Mouse (Mus musculus): ENCODE data around the gene Tmem88b. TPM values are rescaled to one million over a fixed set of nuclear protein-coding genes. Genes with fewer than 3 reads are reported as not detected.
"Not testable (repeated sequence)": the region's sequence is repeated elsewhere in the genome, so short reads cannot be mapped to it uniquely, and the experiment has no call there.

Gene Tmem88b
- total RNA-seq, 1 experiment from 2014 or later = 0.12 TPM

- peak; percentile 71 for ATAC-seq (ENCODE audit: extremely low read depth, insufficient number of reproducible peaks, low FRiP score, poor library complexity, severe bottlenecking)
These were observed 15.7 kb downstream of the Tmem88b start for GRCm38 (mm10) chr4:155769880-155770512.

DNA sequence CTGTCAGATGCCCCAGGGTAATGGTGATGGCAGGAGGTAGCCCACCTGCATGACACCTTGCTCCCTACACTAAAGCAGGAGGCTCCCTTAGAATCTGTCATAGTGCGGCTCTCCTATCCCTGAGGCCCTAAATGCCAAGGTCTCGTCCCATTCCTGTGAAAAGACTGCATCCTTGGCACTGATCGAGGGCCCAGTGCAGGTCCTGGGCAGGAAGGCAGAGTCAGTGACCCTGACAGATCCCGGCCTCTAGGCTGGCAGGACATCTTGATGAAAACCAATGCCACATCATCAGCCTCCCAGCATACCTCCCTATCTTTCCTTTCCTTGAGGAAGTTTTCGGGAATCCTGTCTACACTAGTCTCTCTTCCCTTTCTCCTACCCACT lies 16.2 kb downstream of the Tmem88b start:
- no peak for ATAC-seq (ENCODE audit: extremely low read depth, insufficient number of reproducible peaks, low FRiP score, poor library complexity, severe bottlenecking)

- ATAC-seq (ENCODE audit: extremely low read depth, insufficient number of reproducible peaks, low FRiP score, poor library complexity, severe bottlenecking) = no peak
These were observed 23.3 kb downstream of the Tmem88b start for GRCm38 (mm10) chr4:155762357-155762756.

GRCm38 (mm10) chr4:155761356-155762099 lies 24.1 kb downstream of the Tmem88b start:
- no peak for ATAC-seq (ENCODE audit: extremely low read depth, insufficient number of reproducible peaks, low FRiP score, poor library complexity, severe bottlenecking)

- peak; percentile 98 for ATAC-seq (ENCODE audit: extremely low read depth, insufficient number of reproducible peaks, low FRiP score, poor library complexity, severe bottlenecking)
These were observed 24.9 kb downstream of the Tmem88b start, which contains the start of gene Atad3a for GRCm38 (mm10) chr4:155760613-155761355. TSS of gene Atad3a (minus strand) at chr4:155761093.

- 0 out of 2 replicates have a peak, but pooled peaks have one; percentile 25 for ATAC-seq (ENCODE audit: extremely low read depth, insufficient number of reproducible peaks, low FRiP score, poor library complexity, severe bottlenecking)
These were observed 25.6 kb downstream of the Tmem88b start for GRCm38 (mm10) chr4:155759862-155760612.

DNA sequence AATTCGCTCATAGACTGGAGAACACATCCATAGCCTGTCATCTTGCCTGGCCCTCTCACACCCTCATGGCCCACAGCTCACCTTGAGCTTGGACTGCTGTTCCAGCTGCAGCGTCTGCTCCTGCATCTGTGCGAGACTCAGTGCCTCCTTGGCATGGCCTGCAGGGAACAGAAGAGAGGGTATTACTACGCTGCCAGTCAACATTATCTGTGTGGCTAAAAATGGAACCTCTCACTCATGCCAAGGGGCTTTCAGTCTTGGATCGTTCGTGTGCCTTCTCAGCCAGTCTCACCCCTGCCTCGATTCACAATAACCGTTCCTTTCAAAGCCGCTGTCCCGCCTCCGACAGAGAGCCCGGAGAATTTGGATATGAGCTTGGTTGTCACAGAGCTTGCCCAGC lies 28.7 kb downstream of the Tmem88b start:
- ATAC-seq (ENCODE audit: extremely low read depth, insufficient number of reproducible peaks, low FRiP score, poor library complexity, severe bottlenecking) = no peak

GRCm38 (mm10) chr4:155746575-155747490 lies 38.8 kb downstream of the Tmem88b start:
- ATAC-seq (ENCODE audit: extremely low read depth, insufficient number of reproducible peaks, low FRiP score, poor library complexity, severe bottlenecking) = no peak

DNA sequence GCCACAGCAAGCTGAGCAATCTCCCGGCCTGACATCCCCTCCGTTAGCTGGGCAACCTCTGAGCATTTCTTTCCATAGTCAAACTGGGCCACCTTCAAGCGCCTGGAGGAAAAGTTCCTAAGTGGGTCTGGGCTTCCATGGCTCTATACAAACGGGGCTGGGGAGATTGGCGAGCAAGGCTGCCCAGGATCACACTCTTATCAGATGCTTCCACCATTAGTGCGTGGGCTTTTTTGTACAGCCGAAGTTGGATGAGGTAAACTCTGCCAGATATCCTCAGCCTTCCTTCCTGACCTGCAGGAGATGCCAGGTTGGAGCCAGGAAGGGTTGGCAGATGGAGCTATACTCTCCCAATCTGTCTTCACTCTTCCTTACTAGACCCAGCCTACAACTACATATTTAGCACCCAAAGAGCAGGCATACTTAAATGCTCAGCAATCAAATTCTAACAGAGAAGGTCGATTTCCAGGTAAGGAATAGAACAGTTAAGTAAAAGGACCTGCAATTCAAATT lies 39.6 kb downstream of the Tmem88b start:
- no peak for ATAC-seq (ENCODE audit: extremely low read depth, insufficient number of reproducible peaks, low FRiP score, poor library complexity, severe bottlenecking)

GRCm38 (mm10) chr4:155745136-155745535 lies 40.5 kb downstream of the Tmem88b start:
- no peak for ATAC-seq (ENCODE audit: extremely low read depth, insufficient number of reproducible peaks, low FRiP score, poor library complexity, severe bottlenecking)

GRCm38 (mm10) chr4:155744474-155744873 lies 41.2 kb downstream of the Tmem88b start:
- ATAC-seq (ENCODE audit: extremely low read depth, insufficient number of reproducible peaks, low FRiP score, poor library complexity, severe bottlenecking) = no peak

DNA sequence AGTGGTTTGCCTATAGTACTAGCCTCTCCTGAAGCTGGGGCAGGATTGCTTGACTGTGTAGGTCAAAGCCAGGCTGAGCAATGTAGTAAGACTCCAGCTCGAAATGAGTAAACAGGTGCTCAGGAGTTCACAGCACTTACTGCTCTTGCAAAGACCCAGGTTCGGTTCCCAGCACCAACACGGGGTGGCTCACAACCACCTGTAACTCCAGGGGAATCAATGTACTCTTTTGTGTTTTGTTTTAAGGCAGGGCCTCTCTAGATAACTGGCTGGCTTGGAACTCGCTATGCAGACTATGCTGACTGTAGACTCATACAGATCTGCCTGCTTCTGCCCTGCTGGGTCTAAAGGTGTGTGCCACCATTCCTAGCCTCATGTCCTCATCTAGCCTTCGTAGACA lies 43.0 kb downstream of the Tmem88b start:
- no peak for ATAC-seq (ENCODE audit: extremely low read depth, insufficient number of reproducible peaks, low FRiP score, poor library complexity, severe bottlenecking)

DNA sequence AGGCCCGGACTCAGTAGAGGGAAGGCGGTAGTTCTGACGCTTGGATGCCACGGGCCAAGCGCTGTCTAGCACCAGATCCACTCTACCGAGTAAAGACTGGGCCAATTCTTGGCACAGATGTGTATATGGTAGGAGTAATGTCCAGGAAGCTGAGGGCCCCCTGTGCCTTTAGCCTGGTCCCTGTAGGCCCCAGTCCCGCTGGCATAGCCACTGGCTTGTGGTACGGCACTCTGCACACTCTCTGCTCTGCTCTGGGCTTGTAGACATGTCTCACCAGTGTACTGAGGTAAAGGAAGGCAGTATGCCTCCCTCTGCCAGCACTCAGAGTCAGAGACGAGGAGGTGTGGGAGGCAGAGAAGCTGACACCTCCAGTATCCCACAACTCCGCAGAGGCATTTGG lies 45.0 kb downstream of the Tmem88b start:
- not testable (repeated sequence) for ATAC-seq (ENCODE audit: extremely low read depth, insufficient number of reproducible peaks, low FRiP score, poor library complexity, severe bottlenecking)

DNA sequence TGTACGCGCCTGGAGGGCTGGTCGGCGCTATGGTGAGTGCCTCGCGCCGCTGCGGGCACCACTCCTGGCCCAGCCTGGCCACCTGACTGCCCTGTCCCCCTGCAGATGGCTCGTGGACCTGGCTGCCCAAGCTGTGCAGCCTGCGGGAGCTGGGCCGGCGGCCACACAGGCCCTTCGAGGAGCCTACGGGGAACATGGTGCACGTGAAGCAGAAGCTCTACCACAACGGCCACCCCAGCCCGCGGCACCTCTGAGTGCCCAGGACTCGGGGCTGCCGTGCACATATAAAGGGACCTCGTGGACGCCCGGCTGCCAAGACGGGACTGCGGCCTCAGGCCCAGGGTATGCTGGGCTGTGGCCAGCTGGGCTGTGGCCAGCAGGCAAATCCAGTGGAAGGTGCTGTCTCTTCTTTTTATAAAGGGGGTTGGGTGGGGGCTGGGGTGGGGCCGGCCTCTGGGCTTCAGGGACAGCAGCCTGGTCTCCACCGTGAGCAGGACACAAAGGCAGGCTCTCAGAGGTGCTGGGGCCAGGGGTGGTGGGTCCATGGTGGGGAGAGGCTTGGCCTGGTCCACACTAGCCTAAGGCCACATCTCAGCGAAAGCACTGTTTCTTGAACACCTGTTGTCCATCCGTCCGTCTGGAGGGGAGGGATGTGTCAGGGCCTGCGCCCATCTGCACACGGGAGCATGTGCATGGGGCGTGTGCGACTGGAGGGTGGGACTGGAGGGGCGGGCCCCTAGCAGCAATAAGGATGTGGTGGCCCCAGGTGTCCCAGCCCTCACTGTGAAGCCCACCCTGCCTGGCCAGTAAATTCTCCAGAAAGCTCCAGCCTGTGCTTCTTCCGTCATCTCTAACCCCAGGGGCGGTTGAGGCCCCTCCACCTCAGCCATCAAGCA lies 45.7 kb downstream of the Tmem88b start:
- no peak for ATAC-seq (ENCODE audit: extremely low read depth, insufficient number of reproducible peaks, low FRiP score, poor library complexity, severe bottlenecking)

DNA sequence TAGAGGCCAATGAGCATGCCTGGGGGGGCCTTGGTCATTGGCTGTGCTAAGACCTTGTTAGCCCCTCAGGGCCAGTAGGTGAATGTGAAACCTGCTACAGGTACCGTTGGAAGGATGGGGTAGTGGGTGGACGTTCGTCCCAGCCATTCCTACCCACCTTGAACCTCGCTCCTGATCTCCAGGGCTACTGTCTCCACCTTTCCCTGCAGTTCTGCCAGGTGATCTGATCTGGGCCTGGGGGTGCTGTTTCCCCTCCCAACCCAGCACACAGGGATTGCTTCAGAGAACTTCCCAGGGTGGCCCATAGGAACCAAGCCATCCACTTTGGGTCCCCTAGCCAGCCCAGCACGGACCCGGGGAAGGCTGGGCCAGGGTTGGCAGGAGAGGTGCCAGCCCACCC lies 46.5 kb downstream of the Tmem88b start:
- ATAC-seq (ENCODE audit: extremely low read depth, insufficient number of reproducible peaks, low FRiP score, poor library complexity, severe bottlenecking) = no peak

GRCm38 (mm10) chr4:155738262-155738661 lies 47.4 kb downstream of the Tmem88b start:
- ATAC-seq (ENCODE audit: extremely low read depth, insufficient number of reproducible peaks, low FRiP score, poor library complexity, severe bottlenecking) = no peak

GRCm38 (mm10) chr4:155736421-155736820 lies 49.3 kb downstream of the Tmem88b start:
- no peak for ATAC-seq (ENCODE audit: extremely low read depth, insufficient number of reproducible peaks, low FRiP score, poor library complexity, severe bottlenecking)

All from neutrophil, adult 5-6 weeks (primary cell).